ENCODE assay signal across 8 mouse cellular contexts in the genomic region with DNA sequence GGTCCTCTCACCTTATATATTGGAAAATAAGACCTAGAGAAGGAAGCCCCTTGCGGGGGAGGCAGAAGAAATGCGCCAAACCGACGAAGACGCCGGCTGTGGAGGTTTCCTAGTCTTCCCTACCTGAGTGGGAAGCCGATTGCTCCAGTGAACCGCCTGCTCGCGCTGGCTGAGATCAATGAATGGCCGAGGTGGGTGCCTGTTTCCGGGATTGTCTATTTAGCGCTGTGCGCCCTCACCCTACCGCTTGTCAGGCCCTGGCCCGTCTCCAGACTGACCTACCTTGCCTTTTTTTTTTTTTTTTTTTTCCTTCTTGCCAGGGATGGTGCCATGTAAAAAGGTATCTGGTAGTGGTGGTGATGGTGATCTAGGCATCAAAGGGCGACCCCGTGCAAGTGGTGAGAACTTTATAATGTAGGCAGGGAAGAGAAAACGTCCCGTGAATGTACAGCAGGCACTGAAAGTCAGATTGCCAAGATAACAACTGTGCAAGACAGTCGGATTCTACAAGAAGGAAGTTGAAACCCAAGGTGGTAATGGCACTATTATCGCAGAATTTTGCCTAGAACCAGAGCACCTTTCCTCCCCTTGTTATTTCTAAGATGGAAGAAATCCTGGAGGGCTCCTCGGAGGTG. TPM values are rescaled to one million over a fixed set of nuclear protein-coding genes. Genes with fewer than 3 reads are reported as not detected.
DNase-seq lines count a peak whose midpoint lies in the region; ATAC-seq and TF ChIP-seq lines count a peak whose summit lies in the region.

Gene Smtn, minus strand, starts transcription at position 162 of the 635 bp plus-strand sequence.

- intact Hi-C loops in heart, postnatal 14 days (cut with DNase I) = no loop called here

- TF ChIP-seq CTCF in ES-Bruce4 (IDR thresholded peaks at IDR 0.05; ENCODE audit: low read depth, low read length) = no peak
- no peak for TF ChIP-seq CTCF in liver, postnatal 0 days (IDR thresholded peaks at IDR 0.05; ENCODE audit: low read depth)

- no peak for TF ChIP-seq POLR2A in ES-Bruce4 (IDR thresholded peaks at IDR 0.05; ENCODE audit: insufficient read depth, low read length)

- H3K4me2 ChIP-seq in liver, postnatal 0 days (ENCODE audit: low read depth, low read length) = peak within 1 kb of the TSS; percentile 70

- 95% methylated on average over 23 of the region's 23 CpGs for WGBS in forebrain, embryonic 10.5 days
- 84% methylated on average over 23 of the region's 23 CpGs for WGBS in liver, postnatal 0 days (ENCODE audit: insufficient replicate concordance)

- ATAC-seq in liver, postnatal 0 days = no peak

- peak; percentile 14 for DNase-seq in kidney, adult 11 months
- no peak for DNase-seq in kidney, postnatal 10 days
- DNase-seq in forebrain, embryonic 10.5 days (ENCODE audit: extremely low spot score, low spot score) = no peak
- DNase-seq in heart, postnatal 14 days = no peak
- DNase-seq in liver, postnatal 0 days = no peak
- no peak for DNase-seq in frontal cortex, adult 2 months (ENCODE audit: extremely low spot score in 1 of 2, low spot score in 1 of 2)
- no peak for DNase-seq in B cell, adult 2 months

- H3K27me3 ChIP-seq in ES-Bruce4 (ENCODE audit: control insufficient read depth, insufficient read depth, low read length, poor library complexity, severe bottlenecking) = no peaks in the 10 kb centered on the region
- no peaks in the 10 kb centered on the region for H3K27me3 ChIP-seq in forebrain, embryonic 10.5 days (ENCODE audit: poor library complexity, severe bottlenecking)
- no peaks in the 10 kb centered on the region for H3K27me3 ChIP-seq in liver, postnatal 0 days (ENCODE audit: insufficient read depth, low read length)

- H3K9ac ChIP-seq in ES-Bruce4 (ENCODE audit: low read depth, poor library complexity, severe bottlenecking) = peak within 1 kb of the TSS; percentile 71
- peak within 1 kb of the TSS; percentile 56 for H3K9ac ChIP-seq in liver, postnatal 0 days (replicated peaks)

- H3K36me3 ChIP-seq in ES-Bruce4 (ENCODE audit: control insufficient read depth, insufficient read depth, low read length, poor library complexity, severe bottlenecking) = no peaks in the 10 kb centered on the region
- H3K36me3 ChIP-seq in forebrain, embryonic 10.5 days (replicated peaks) = peaks cover 6% of the 10 kb centered on the region
- H3K36me3 ChIP-seq in liver, postnatal 0 days (replicated peaks; ENCODE audit: insufficient read depth, low read length) = no peaks in the 10 kb centered on the region

- peak within 1 kb of the TSS; percentile 77 for H3K4me3 ChIP-seq in ES-Bruce4 (ENCODE audit: low read depth, low read length)
- H3K4me3 ChIP-seq in forebrain, embryonic 10.5 days = peak within 1 kb of the TSS; percentile 70
- peak within 1 kb of the TSS; percentile 54 for H3K4me3 ChIP-seq in liver, postnatal 0 days (ENCODE audit: low read depth, low read length)

- peaks cover 7% of the 10 kb centered on the region for H3K4me1 ChIP-seq in ES-Bruce4 (ENCODE audit: control insufficient read depth, insufficient read depth, low read length)
- H3K4me1 ChIP-seq in forebrain, embryonic 10.5 days = peaks cover 38% of the 10 kb centered on the region
- peaks cover 32% of the 10 kb centered on the region for H3K4me1 ChIP-seq in liver, postnatal 0 days (ENCODE audit: insufficient read depth)

- no peak for TF ChIP-seq EP300 in ES-Bruce4 (IDR thresholded peaks at IDR 0.05; ENCODE audit: insufficient read depth, low read depth, low read length)
- TF ChIP-seq EP300 in liver, postnatal 0 days (IDR thresholded peaks at IDR 0.05; ENCODE audit: low read depth) = no peak

- peaks cover 3% of the 10 kb centered on the region; the same call in 1 of the 2 replicates for H3K9me3 ChIP-seq in ES-Bruce4 (replicated peaks; ENCODE audit: control insufficient read depth, insufficient read depth, low read length, poor library complexity, severe bottlenecking)
- peaks cover 5% of the 10 kb centered on the region; the same call in 1 of the 2 replicates for H3K9me3 ChIP-seq in forebrain, embryonic 10.5 days
- H3K9me3 ChIP-seq in liver, postnatal 0 days (ENCODE audit: low read length) = peaks cover 4% of the 10 kb centered on the region

- H3K27ac ChIP-seq in ES-Bruce4 (ENCODE audit: insufficient read depth, low read length) = no peak within 1 kb of the TSS
- peak within 1 kb of the TSS; percentile 89 for H3K27ac ChIP-seq in forebrain, embryonic 10.5 days
- 0 out of 2 replicates have a peak within 1 kb of the TSS, but pooled peaks have one; percentile 23 for H3K27ac ChIP-seq in liver, postnatal 0 days (ENCODE audit: low read depth)

RNA-seq across cellular contexts. Expression of gene Smtn, which starts in this region (rescaled TPM):
- 79.4 and 80.7 TPM in 2 replicates for polyA plus RNA-seq in ES-Bruce4 (2011; ENCODE audit: insufficient read depth, insufficient read length, low read depth, missing spikeins)
- polyA plus RNA-seq in forebrain, embryonic 10.5 days (2016; fragmentation: Nextera tagmentation; extraction: Ambion mirVana) = 35.1 and 40.2 TPM in 2 replicates
- 100 to 1,000 TPM; 196 to 205 TPM for total RNA-seq in heart, postnatal 14 days (2021)
- 8.4 and 8.9 TPM in 2 replicates for polyA plus RNA-seq in liver, postnatal 0 days (2015; fragmentation: Nextera tagmentation; extraction: Ambion mirVana)
- 6.8 and 7.2 TPM in 2 replicates for polyA plus RNA-seq in frontal cortex, adult 2 months (2012; rRNA removed)
